Mouse (Mus musculus) hindbrain, postnatal 0 days (tissue): ENCODE measurements around the gene Ggt7. TPM values are rescaled to one million over a fixed set of nuclear protein-coding genes. Genes with fewer than 3 reads are reported as not detected.

Experiments
- ATAC-seq: fragments of 200-750 bp; cut with Nextera tagmentation; 2 replicates; pipeline ENCODE4 v1.8.0; 2017; ENCODE audit warnings: mild to moderate bottlenecking, moderate TSS enrichment, moderate library complexity
- DNase-seq: peaks from one replicate; pipeline ENCODE4 v3.0.0-alpha.2; 2015; ENCODE audit warnings: low spot score
- H3K27ac ChIP-seq: fragments of 300-500 bp; sonication (generic); 2 replicates; pipeline ENCODE4 v1.5.1; 2014; ENCODE audit warnings: mild to moderate bottlenecking
- H3K27me3 ChIP-seq: fragments of 300-500 bp; sonication (generic); 2 replicates; pipeline ENCODE4 v1.6.1; 2014; ENCODE audit warnings: low read length, mixed read lengths; ENCODE audit not compliant: insufficient read depth
- H3K36me3 ChIP-seq: fragments of 300-500 bp; sonication (generic); 2 replicates; pipeline ENCODE4 v1.6.1; 2014; ENCODE audit warnings: low read length, mixed read lengths; ENCODE audit not compliant: insufficient read depth
- H3K4me1 ChIP-seq: fragments of 300-500 bp; sonication (generic); 2 replicates; pipeline ENCODE4 v1.6.1; 2014; ENCODE audit warnings: antibody characterized with exemption, low read length, mixed read lengths; ENCODE audit not compliant: insufficient read depth
- H3K4me2 ChIP-seq: fragments of 300-500 bp; sonication (generic); 2 replicates; pipeline ENCODE4 v1.6.1; 2014; ENCODE audit warnings: low read depth, mild to moderate bottlenecking, low read length, moderate library complexity, mixed read lengths
- H3K4me3 ChIP-seq: fragments of 300-500 bp; sonication (generic); 2 replicates; pipeline ENCODE4 v1.5.1; 2014; ENCODE audit warnings: low read length
- H3K9ac ChIP-seq: fragments of 300-500 bp; sonication (generic); replicated peaks from 2 replicates; pipeline ENCODE4 v1.6.1; 2014; ENCODE audit warnings: mild to moderate bottlenecking, low read length, moderate library complexity, mixed read lengths
- H3K9me3 ChIP-seq: fragments of 300-500 bp; sonication (generic); 2 replicates; pipeline ENCODE4 v1.6.1; 2016; ENCODE audit warnings: low read length, mixed read lengths
- CTCF ChIP-seq: IDR thresholded peaks from 2 replicates; pipeline ENCODE4 v1.5.1; 2016; ENCODE audit warnings: antibody characterized with exemption, control low read depth, low read depth
- WGBS: fragments of 180-500 bp; shearing (Covaris S2); extraction: QIAGEN DNeasy Blood & Tissue Kit; methylation state at CpG from one replicate; pipeline ENCODE4 v1.1.7; 2014; 5-methylcytosine and 5-hydroxymethylcytosine counted together
- polyA plus RNA-seq: library from polyadenylated mRNA; unstranded; fragments of >200 nt; fragmentation: Nextera tagmentation; extraction: Ambion mirVana; gene quantifications from 2 replicates; pipeline ENCODE4 v1.2.1, GENCODE M21; 2015
- total RNA-seq: library from RNA; depleted of rRNA; stranded (reverse); fragments of >200 nt; gene quantifications from 2 replicates; pipeline ENCODE4 v1.2.3, GENCODE M21; 2014; rRNA removed

Gene Ggt7
- total RNA-seq (201 and 255 TPM in 2 replicates), polyA plus RNA-seq (97.5 and 104 TPM in 2 replicates)

DNA sequence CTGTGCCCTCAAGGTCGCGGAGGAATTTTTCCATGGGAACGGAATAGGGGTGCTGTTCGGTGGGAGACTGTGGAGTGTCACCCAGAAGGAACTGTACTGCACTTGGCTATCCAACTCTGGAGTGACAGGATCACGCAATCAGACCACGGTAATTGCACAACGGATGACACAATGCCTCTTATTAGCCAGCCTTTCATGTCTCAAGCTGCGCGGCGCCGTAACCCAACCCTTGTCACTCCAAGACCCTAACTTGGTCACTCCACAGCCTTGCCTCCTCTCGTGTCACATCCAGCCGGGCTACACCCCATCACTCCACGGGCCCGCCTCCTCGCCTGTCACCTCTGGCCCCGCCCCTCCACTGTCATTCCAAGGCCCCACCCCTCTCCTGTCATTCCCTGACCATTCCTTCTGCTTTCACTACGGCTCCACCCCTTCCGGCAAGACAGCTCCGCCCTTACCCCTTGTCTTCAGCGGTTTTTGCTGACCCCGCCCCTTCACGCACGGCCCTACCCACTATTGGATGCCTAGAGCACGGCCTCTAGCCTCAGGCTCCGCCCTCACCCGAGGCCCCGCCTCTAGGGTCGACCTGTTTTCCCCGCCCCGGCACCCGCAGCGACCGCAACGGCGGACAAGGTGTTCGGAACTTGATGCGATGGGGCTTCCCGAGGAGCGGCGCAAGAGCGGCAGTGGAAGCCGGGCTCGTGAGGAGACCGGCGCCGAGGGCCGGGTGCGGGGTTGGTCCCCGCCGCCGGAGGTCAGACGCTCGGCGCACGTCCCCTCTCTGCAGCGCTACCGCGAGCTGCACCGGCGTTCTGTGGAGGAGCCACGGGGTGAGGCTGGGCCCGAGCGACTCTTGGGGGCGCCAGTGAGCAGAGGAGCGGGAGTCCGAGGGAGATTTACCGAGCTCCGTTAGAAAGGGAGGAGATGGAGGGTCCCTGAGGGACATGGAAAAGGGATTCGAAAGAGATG lies at the start of gene Ggt7, which contains the start of gene Acss2:
TSS of gene Ggt7 (minus strand) at position 783 of the 969 bp plus-strand sequence.
TSS of gene Acss2 (plus strand) at position 494 of the 969 bp plus-strand sequence.
- Histone ChIP-seq H3K9me3 (no peaks in the 10 kb centered on the region), H3K27ac (peak within 1 kb of the TSS; percentile 81), H3K4me2 (peak within 1 kb of the TSS; percentile 91), H3K9ac (peak within 1 kb of the TSS; percentile 68), H3K4me3 (peak within 1 kb of the TSS; percentile 75), H3K36me3 (no peaks in the 10 kb centered on the region), H3K27me3 (no peaks in the 10 kb centered on the region), H3K4me1 (peaks cover 6% of the 10 kb centered on the region; the same call in 1 of the 2 replicates)
- 3% methylated on average over 70 of the region's 70 CpGs for WGBS
- TF ChIP-seq CTCF = peak; percentile 82
- DNase-seq = peak; percentile 98
- peak; percentile 99 for ATAC-seq

DNA sequence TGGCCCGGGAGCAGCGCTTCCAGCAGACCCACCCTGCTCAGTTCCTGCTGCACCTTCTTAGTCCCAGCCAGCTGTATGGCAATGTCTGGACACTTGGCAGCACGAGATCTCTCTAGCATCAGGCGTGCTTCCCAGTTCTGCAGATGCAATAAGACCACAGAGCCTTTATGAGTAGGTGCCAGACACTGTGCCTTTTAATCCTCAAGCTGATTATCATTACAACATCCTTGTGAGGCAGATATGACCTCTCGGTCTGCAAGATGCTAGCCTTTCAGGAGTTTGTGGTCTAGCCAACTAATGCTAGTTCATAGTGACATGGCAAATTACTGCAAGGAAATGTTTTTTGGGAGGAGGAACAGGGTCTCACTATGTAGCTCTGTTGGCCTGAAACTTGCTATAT lies 49.7 kb upstream of the Ggt7 start:
- H3K4me3 ChIP-seq = no peak overlapping the region
- H3K27me3 ChIP-seq = no peaks in the 10 kb centered on the region
- no peaks in the 10 kb centered on the region for H3K9me3 ChIP-seq
- H3K4me1 ChIP-seq = no peaks in the 10 kb centered on the region
- WGBS = 81% methylated on average over 5 of the region's 5 CpGs
- no peak for TF ChIP-seq CTCF
- no peak overlapping the region for H3K4me2 ChIP-seq
- H3K27ac ChIP-seq = no peak overlapping the region
- DNase-seq = no peak
- no peaks in the 10 kb centered on the region for H3K36me3 ChIP-seq
- no peak for ATAC-seq
- H3K9ac ChIP-seq = no peak overlapping the region

DNA sequence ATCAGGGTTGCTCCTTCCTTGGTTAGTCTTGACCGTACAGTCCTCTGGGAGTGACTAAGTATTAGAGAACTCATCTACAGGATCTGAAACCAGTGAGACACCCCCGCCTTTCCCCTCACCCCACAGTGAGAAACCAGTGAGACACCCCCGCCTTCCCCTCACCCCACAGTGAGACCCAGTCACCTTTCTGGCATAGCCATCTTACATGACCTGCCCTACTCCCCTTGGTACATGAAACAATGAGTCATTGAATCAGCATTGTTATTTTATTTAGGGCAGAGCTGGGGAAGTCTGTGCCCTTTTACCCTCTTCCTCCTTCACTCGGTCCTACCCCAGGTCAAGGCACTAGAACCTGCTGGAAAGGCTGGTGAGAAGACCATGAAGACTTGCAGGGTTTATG lies 44.9 kb upstream of the Ggt7 start:
- Histone ChIP-seq H3K9ac (no peak overlapping the region), H3K9me3 (no peaks in the 10 kb centered on the region), H3K4me2 (no peak overlapping the region), H3K36me3 (peaks cover 12% of the 10 kb centered on the region; the same call in 1 of the 2 replicates), H3K4me3 (no peak overlapping the region), H3K27me3 (no peaks in the 10 kb centered on the region), H3K27ac (no peak overlapping the region), H3K4me1 (no peaks in the 10 kb centered on the region)
- no peak for ATAC-seq
- WGBS = 83% methylated on average over 4 of the region's 4 CpGs
- no peak for TF ChIP-seq CTCF
- DNase-seq = no peak

DNA sequence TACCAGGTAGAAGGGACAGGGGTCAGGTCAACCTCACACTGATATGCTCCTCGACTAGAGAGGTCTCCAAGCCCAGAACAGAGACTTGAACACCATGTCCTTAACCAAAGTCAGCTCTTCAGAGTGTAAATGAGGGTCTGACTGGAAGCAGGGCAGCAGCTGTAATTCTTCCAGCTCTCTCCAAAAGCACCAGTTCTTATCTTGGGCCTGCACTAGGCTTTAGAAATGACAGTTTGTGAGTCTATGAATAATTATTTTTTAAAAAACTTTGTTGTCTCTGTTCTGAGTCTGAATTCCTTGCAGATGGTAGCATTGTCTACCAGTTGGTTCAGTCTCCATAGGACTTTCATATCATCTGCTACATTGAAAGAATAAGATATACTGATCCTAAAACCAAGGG lies 44.2 kb upstream of the Ggt7 start:
- no peak overlapping the region for H3K4me3 ChIP-seq
- H3K27ac ChIP-seq = no peak overlapping the region
- H3K9me3 ChIP-seq = no peaks in the 10 kb centered on the region
- DNase-seq = no peak
- no peak for ATAC-seq
- no peak overlapping the region for H3K9ac ChIP-seq
- TF ChIP-seq CTCF = no peak
- 41% methylated on average over 1 of the region's 1 CpGs for WGBS
- H3K4me2 ChIP-seq = no peak overlapping the region
- H3K4me1 ChIP-seq = no peaks in the 10 kb centered on the region
- H3K36me3 ChIP-seq = peaks cover 12% of the 10 kb centered on the region; the same call in 1 of the 2 replicates
- H3K27me3 ChIP-seq = no peaks in the 10 kb centered on the region

DNA sequence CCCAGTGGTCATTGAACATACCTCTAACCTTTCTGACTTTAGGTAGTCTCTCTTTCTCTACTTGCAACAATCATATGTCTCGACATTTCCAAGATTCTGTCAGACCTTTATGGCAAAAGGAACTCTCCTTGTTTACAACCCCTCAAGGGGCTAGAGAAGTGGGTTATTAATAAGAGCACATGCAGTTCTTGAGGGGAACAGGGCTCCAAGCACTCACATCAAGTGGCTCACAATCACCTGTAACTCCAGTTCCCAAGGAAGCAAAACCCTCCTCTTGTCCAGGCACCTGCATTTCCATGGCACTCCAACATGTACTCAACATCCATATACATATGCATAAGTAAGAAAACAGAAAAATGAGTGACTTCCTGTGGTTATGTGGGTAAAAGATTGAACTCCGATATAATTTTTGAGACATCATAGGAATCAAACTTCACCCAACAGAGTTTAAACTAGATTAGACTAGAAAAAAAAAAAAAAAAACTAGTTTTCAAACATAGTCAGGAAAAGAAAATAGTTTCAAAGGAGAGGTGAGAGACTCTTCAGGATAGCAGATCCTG lies 36.5 kb upstream of the Ggt7 start:
- no peak overlapping the region for H3K9ac ChIP-seq
- H3K4me1 ChIP-seq = no peaks in the 10 kb centered on the region
- no peak for TF ChIP-seq CTCF
- no peak overlapping the region for H3K4me3 ChIP-seq
- 87% methylated on average over 2 of the region's 2 CpGs for WGBS
- no peak for ATAC-seq
- H3K27me3 ChIP-seq = no peaks in the 10 kb centered on the region
- no peaks in the 10 kb centered on the region for H3K9me3 ChIP-seq
- H3K36me3 ChIP-seq = no peaks in the 10 kb centered on the region
- no peak for DNase-seq
- no peak overlapping the region for H3K4me2 ChIP-seq
- no peak overlapping the region for H3K27ac ChIP-seq

DNA sequence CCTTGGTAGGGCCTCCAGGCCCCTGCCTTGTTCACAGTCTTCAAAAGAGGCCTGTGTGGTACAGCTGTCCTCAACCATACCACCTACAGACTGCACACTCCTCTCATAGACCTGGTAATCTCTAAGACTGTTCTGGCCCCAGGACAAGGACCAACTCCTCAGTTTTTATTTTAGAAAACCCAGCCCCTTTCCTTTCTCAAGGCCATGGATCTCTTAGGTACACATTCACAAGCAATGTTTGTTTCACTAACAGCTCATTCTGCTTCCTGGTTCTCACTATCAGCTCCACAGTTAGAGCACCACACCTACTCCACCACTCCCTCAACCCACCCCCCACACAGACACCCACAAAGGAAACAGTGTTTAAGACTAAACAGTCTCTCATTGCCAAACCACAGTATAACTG lies 34.9 kb upstream of the Ggt7 start:
- Histone ChIP-seq H3K4me2 (no peak overlapping the region), H3K36me3 (no peaks in the 10 kb centered on the region), H3K9ac (no peak overlapping the region), H3K4me3 (no peak overlapping the region), H3K27me3 (no peaks in the 10 kb centered on the region), H3K27ac (no peak overlapping the region), H3K4me1 (no peaks in the 10 kb centered on the region), H3K9me3 (no peaks in the 10 kb centered on the region)
- no peak for DNase-seq
- no peak for TF ChIP-seq CTCF
- no peak for ATAC-seq
